Mouse (Mus musculus): ENCODE data around the gene Dlg5. TPM values are rescaled to one million over a fixed set of nuclear protein-coding genes. Genes with fewer than 3 reads are reported as not detected.
A peak's percentile ranks its signal among the peaks of the same experiment; 100 is the strongest.

Dlg5 gene
- polyA plus RNA-seq, 1 experiment from 2014 or later: 32.5 TPM

DNA sequence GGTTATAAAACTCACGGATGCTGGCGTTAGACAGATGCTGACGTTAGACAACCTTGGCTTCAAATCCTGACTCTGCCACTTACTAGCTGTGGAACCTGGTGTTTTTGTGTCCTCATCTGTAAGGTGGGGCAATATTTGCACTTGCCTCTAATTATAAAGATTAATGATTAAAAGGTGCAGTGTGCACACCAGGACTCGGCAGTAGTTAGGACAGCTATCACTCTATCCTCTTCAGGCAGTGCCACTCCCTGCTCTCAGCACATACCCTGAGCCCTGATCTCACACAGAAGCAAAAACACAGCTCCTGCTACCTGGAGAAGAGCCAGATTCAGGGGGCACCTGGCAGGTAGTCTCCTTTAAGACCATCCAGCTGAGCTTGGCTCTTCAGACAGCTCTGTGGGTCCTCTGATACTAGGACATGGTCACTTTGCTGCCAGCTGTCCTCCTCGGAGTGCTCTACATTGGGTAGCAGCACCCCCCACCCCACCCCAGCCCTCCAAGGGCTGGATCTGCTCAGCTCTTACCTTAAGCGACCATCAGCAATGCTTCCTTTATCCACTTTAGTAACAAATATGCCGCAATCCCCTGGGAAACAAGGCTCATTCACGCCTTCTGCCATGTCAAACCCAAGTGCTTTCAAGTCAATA, 80.9 kb downstream of the Dlg5 start:
- Histone ChIP-seq H3K4me1 (replicated peaks; ENCODE audit: control insufficient read depth, insufficient read depth, low read length) (no peaks in the 10 kb centered on the region), H3K27me3 (ENCODE audit: control insufficient read depth, insufficient read depth, low read length) (no peaks in the 10 kb centered on the region), H3K4me3 (replicated peaks; ENCODE audit: low read length) (no peak overlapping the region), H3K9ac (no peak overlapping the region), H3K36me3 (replicated peaks; ENCODE audit: control insufficient read depth, insufficient read depth) (peaks cover 83% of the 10 kb centered on the region), H3K27ac (no peak overlapping the region), H3K4me2 (replicated peaks) (no peak overlapping the region), H3K9me3 (ENCODE audit: control insufficient read depth, low read length) (no peaks in the 10 kb centered on the region)
- 95% methylated on average over 8 of the region's 8 CpGs for WGBS
- ATAC-seq (ENCODE audit: low FRiP score) (no peak), DNase-seq (ENCODE audit: low spot score) (no peak)

DNA sequence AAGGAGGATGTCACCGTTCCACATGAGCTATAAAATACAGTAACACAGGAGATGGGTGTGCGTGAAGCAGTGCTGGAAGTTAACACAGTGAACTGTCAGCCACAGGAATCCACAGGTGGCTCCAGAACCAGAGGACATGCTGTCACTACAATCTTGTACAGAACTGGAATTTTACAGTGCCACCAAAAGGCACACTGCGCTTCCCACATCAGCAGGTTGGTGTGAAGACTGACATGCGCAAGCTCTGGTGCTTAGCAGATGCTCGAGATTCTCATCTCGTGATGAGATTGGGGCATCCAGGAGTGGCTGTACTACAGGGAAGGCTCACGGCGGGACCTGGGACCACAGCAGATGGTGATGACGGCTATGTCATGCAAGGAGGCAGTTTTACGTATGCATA, 82.9 kb downstream of the Dlg5 start:
- ATAC-seq (ENCODE audit: low FRiP score): no peak
- no peaks in the 10 kb centered on the region for H3K9me3 ChIP-seq (ENCODE audit: control insufficient read depth, low read length)
- H3K4me2 ChIP-seq (replicated peaks): no peak overlapping the region
- H3K27ac ChIP-seq: no peak overlapping the region
- H3K27me3 ChIP-seq (ENCODE audit: control insufficient read depth, insufficient read depth, low read length): no peaks in the 10 kb centered on the region
- no peak overlapping the region for H3K9ac ChIP-seq
- WGBS: 93% methylated on average over 10 of the region's 10 CpGs
- H3K36me3 ChIP-seq (replicated peaks; ENCODE audit: control insufficient read depth, insufficient read depth): peaks cover 76% of the 10 kb centered on the region
- no peak overlapping the region for H3K4me3 ChIP-seq (replicated peaks; ENCODE audit: low read length)
- no peak for DNase-seq (ENCODE audit: low spot score)
- no peaks in the 10 kb centered on the region for H3K4me1 ChIP-seq (replicated peaks; ENCODE audit: control insufficient read depth, insufficient read depth, low read length)

DNA sequence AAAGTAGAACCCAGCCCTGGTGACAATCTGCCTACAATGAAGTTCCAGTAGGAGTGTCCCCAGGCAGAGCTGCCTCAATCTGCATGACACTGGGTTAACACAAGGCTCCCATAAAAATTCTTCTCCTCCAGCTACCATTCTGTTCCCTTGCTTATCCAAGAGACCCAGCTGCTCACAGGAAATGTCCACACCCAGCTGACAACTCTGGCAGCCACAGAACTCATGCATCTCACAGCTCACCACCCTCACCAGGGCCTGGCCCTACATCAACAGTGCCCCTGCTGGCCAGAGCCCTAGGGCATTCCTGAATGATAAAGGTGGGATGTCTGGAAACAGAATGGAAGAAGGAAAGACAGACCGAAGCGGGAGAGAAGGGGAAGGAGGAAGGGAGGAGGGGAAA, 96.8 kb downstream of the Dlg5 start:
- 69% methylated on average over 2 of the region's 2 CpGs for WGBS
- peaks cover 95% of the 10 kb centered on the region for H3K36me3 ChIP-seq (replicated peaks; ENCODE audit: control insufficient read depth, insufficient read depth)

DNA sequence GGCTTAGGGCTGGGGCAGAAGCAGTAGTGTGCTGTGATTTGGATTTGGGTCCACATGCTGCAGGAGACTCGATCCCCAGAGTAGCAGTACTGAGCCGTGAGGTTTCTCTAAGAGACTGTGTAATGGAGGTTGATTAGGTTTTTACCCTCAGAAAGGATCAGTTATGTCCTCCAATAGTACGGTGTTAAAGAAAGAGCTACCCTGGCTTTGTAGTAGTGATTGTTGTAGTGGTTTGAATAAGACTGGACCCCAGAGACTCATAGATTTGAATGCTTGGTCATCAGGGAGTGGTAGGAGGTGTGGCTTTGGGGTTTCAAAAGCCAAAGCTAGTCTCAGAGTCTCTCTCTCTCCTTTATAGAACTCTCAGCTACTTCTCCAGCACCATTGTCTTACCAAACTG, 100.9 kb downstream of the Dlg5 start:
- 46% methylated on average over 3 of the region's 3 CpGs for WGBS
- H3K9me3 ChIP-seq (ENCODE audit: control insufficient read depth, low read length): no peaks in the 10 kb centered on the region
- no peak overlapping the region for H3K4me3 ChIP-seq (replicated peaks; ENCODE audit: low read length)
- H3K36me3 ChIP-seq (replicated peaks; ENCODE audit: control insufficient read depth, insufficient read depth): peaks cover 79% of the 10 kb centered on the region
- peaks cover 11% of the 10 kb centered on the region for H3K4me1 ChIP-seq (replicated peaks; ENCODE audit: control insufficient read depth, insufficient read depth, low read length)
- H3K27me3 ChIP-seq (ENCODE audit: control insufficient read depth, insufficient read depth, low read length): no peaks in the 10 kb centered on the region
- H3K4me2 ChIP-seq (replicated peaks): no peak overlapping the region
- H3K27ac ChIP-seq: 0 out of 2 replicates have a peak overlapping the region, but pooled peaks have one; percentile 52
- no peak overlapping the region for H3K9ac ChIP-seq
- ATAC-seq (ENCODE audit: low FRiP score): no peak
- no peak for DNase-seq (ENCODE audit: low spot score)

More for the DNA sequence above, 96.8 kb downstream of the Dlg5 start:
- H3K9me3 ChIP-seq (ENCODE audit: control insufficient read depth, low read length): no peaks in the 10 kb centered on the region
- ATAC-seq (ENCODE audit: low FRiP score) (no peak), DNase-seq (ENCODE audit: low spot score) (no peak)
- no peak overlapping the region for H3K27ac ChIP-seq
- no peak overlapping the region for H3K4me3 ChIP-seq (replicated peaks; ENCODE audit: low read length)
- peaks cover 11% of the 10 kb centered on the region for H3K4me1 ChIP-seq (replicated peaks; ENCODE audit: control insufficient read depth, insufficient read depth, low read length)
- H3K27me3 ChIP-seq (ENCODE audit: control insufficient read depth, insufficient read depth, low read length): no peaks in the 10 kb centered on the region
- H3K4me2 ChIP-seq (replicated peaks): no peak overlapping the region
- H3K9ac ChIP-seq: no peak overlapping the region

DNA sequence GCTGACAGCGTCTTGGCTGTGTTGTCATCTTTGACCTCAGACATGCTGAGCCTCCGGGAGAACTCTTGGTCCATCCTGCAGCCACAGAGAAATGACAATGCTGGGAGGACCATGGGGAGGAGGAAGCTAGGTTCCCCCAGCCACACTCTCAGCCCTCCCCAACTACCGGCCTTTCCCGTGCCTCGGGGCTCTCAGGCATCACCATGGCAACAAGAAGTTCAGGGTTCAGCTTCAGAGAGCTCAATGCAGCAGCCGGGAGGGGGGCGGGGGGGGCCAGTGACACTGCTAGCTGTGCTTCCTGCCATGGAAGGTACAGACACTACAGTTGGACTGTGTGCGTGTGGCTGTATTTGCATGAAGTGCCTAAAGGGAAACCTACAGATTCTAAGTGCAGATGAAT, 101.3 kb downstream of the Dlg5 start:
- H3K4me2 ChIP-seq (replicated peaks): no peak overlapping the region
- H3K36me3 ChIP-seq (replicated peaks; ENCODE audit: control insufficient read depth, insufficient read depth): peaks cover 79% of the 10 kb centered on the region

DNA sequence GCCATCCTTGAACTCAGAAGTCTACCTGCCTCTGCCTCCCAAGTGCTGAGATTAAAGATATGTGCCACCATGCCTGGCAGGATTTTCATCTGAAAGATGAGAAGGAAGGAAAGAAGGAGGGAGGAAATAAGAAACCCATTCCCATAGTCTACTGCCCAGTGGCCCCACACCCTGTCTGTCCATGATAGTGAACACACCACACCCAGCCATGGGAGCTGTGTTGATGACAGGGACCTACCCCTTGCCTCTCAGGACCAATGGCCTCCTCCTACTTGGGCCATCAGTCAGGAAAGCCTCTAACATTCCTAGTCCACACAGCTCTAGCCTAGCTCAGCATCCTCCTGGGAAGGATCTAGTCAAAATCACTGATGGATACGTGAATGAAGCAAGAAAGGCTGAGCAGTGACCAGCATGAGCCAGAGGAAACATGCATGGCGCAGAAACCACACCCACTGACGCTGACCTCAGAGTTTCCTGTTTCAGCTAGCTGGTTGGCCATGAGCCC, 102.7 kb downstream of the Dlg5 start:
- Histone ChIP-seq H3K4me2 (replicated peaks) (no peak overlapping the region), H3K27me3 (ENCODE audit: control insufficient read depth, insufficient read depth, low read length) (no peaks in the 10 kb centered on the region), H3K36me3 (replicated peaks; ENCODE audit: control insufficient read depth, insufficient read depth) (peaks cover 79% of the 10 kb centered on the region), H3K4me3 (replicated peaks; ENCODE audit: low read length) (no peak overlapping the region), H3K9me3 (ENCODE audit: control insufficient read depth, low read length) (no peaks in the 10 kb centered on the region), H3K9ac (no peak overlapping the region), H3K4me1 (replicated peaks; ENCODE audit: control insufficient read depth, insufficient read depth, low read length) (peaks cover 11% of the 10 kb centered on the region), H3K27ac (no peak overlapping the region)
- ATAC-seq (ENCODE audit: low FRiP score) (no peak), DNase-seq (ENCODE audit: low spot score) (no peak)
- WGBS: 91% methylated on average over 3 of the region's 3 CpGs

More for the DNA sequence above, 101.3 kb downstream of the Dlg5 start:
- Histone ChIP-seq H3K27me3 (ENCODE audit: control insufficient read depth, insufficient read depth, low read length) (no peaks in the 10 kb centered on the region), H3K9ac (no peak overlapping the region), H3K9me3 (ENCODE audit: control insufficient read depth, low read length) (no peaks in the 10 kb centered on the region), H3K4me3 (replicated peaks; ENCODE audit: low read length) (no peak overlapping the region), H3K27ac (0 out of 2 replicates have a peak overlapping the region, but pooled peaks have one; percentile 52), H3K4me1 (replicated peaks; ENCODE audit: control insufficient read depth, insufficient read depth, low read length) (peaks cover 11% of the 10 kb centered on the region)
- ATAC-seq (ENCODE audit: low FRiP score) (0 out of 2 replicates have a peak, but pooled peaks have one; percentile 24), DNase-seq (ENCODE audit: low spot score) (no peak)
- WGBS: 16% methylated on average over 8 of the region's 8 CpGs

DNA sequence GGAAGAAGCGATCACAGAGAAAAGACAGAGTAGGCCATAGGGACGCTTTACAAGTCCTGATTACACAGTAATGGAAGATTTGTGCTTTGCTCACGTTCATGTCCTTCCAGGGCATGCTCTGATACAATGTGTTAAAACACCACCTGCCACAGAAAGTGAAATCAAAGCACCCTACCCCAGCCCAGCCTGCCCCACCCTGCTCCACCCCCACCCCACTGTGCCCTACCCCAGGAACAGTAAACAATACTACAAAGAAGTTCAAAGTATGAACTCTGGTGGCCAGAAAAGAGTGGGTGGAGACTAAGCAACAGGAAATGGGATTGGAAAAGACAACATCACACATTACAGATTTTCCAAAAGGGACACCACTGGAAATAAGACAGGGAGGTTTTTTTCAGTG, 104.0 kb downstream of the Dlg5 start:
- no peak for DNase-seq (ENCODE audit: low spot score)
- Histone ChIP-seq H3K27me3 (ENCODE audit: control insufficient read depth, insufficient read depth, low read length) (no peaks in the 10 kb centered on the region), H3K36me3 (replicated peaks; ENCODE audit: control insufficient read depth, insufficient read depth) (peaks cover 79% of the 10 kb centered on the region), H3K9ac (no peak overlapping the region), H3K4me1 (replicated peaks; ENCODE audit: control insufficient read depth, insufficient read depth, low read length) (peaks cover 11% of the 10 kb centered on the region), H3K9me3 (ENCODE audit: control insufficient read depth, low read length) (no peaks in the 10 kb centered on the region), H3K27ac (no peak overlapping the region), H3K4me3 (replicated peaks; ENCODE audit: low read length) (no peak overlapping the region), H3K4me2 (replicated peaks) (no peak overlapping the region)
- 84% methylated on average over 3 of the region's 3 CpGs for WGBS
- no peak for ATAC-seq (ENCODE audit: low FRiP score)

DNA sequence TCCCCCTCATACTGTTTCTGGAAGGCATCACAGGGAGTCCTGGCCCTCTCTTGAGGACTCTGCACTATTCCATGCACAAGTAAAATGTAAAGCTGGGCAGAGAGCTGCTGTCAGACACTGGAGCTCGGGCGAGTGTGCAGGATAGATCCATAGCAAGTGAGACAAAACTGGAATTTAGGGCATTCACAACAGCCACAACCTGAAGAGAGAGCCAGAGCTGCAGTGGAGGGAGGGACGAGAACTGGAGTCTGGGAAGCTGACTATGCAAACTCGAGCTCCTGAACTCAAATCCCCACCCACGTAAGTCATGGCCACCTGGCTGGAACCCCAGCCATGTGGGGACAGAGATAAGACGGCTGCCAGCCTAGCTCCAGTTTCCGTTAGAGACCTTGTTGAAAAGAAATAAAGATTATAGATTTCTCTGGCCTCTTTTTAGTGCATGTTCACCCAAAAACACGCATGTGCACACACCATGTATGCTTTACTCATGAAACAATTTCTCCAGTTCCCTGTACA, 105.4 kb downstream of the Dlg5 start:
- no peak overlapping the region for H3K27ac ChIP-seq
- H3K9me3 ChIP-seq (ENCODE audit: control insufficient read depth, low read length): no peaks in the 10 kb centered on the region
- no peak overlapping the region for H3K4me3 ChIP-seq (replicated peaks; ENCODE audit: low read length)
- peaks cover 79% of the 10 kb centered on the region for H3K36me3 ChIP-seq (replicated peaks; ENCODE audit: control insufficient read depth, insufficient read depth)
- no peak overlapping the region for H3K4me2 ChIP-seq (replicated peaks)
- H3K9ac ChIP-seq: no peak overlapping the region
- 86% methylated on average over 8 of the region's 8 CpGs for WGBS
- no peaks in the 10 kb centered on the region for H3K27me3 ChIP-seq (ENCODE audit: control insufficient read depth, insufficient read depth, low read length)
- no peak for DNase-seq (ENCODE audit: low spot score)
- ATAC-seq (ENCODE audit: low FRiP score): no peak
- H3K4me1 ChIP-seq (replicated peaks; ENCODE audit: control insufficient read depth, insufficient read depth, low read length): peaks cover 11% of the 10 kb centered on the region

DNA sequence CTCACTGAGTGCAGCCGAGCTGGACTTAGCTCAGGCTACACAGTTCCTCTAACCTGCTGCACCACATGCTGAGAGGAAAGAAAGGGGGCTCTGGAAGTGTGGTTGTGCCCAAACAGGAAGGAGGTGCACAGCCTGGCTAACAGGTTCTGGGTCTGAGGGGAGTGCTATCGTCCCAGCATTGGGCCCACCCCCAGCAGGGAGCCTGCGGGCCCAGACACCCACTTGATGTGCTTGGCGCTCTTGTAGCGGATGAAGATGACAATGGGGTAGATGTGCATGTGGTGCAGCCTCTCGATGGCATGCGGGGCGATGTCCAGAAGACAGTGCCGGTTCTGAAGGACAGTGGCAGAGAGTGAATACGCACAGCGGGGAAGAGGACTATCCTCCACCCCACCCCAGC, 108.8 kb downstream of the Dlg5 start:
- H3K27me3 ChIP-seq (ENCODE audit: control insufficient read depth, insufficient read depth, low read length): no peaks in the 10 kb centered on the region
- 83% methylated on average over 11 of the region's 11 CpGs for WGBS
- no peak overlapping the region for H3K4me2 ChIP-seq (replicated peaks)
- H3K36me3 ChIP-seq (replicated peaks; ENCODE audit: control insufficient read depth, insufficient read depth): peaks cover 66% of the 10 kb centered on the region
- ATAC-seq (ENCODE audit: low FRiP score) (no peak), DNase-seq (ENCODE audit: low spot score) (no peak)
- H3K27ac ChIP-seq: no peak overlapping the region
- H3K9me3 ChIP-seq (ENCODE audit: control insufficient read depth, low read length): no peaks in the 10 kb centered on the region
- no peak overlapping the region for H3K4me3 ChIP-seq (replicated peaks; ENCODE audit: low read length)
- no peaks in the 10 kb centered on the region for H3K4me1 ChIP-seq (replicated peaks; ENCODE audit: control insufficient read depth, insufficient read depth, low read length)
- no peak overlapping the region for H3K9ac ChIP-seq
